Mouse (Mus musculus) mesoderm, embryonic 11.5 days (tissue): Measurements from ENCODE around the gene Smarca5.

ENCODE experiments used
- DNase-seq: peaks from one replicate; pipeline ENCODE4 v3.0.0-alpha.2; 2012; ENCODE audit warnings: low read depth, low spot score

Gene Smarca5

DNA sequence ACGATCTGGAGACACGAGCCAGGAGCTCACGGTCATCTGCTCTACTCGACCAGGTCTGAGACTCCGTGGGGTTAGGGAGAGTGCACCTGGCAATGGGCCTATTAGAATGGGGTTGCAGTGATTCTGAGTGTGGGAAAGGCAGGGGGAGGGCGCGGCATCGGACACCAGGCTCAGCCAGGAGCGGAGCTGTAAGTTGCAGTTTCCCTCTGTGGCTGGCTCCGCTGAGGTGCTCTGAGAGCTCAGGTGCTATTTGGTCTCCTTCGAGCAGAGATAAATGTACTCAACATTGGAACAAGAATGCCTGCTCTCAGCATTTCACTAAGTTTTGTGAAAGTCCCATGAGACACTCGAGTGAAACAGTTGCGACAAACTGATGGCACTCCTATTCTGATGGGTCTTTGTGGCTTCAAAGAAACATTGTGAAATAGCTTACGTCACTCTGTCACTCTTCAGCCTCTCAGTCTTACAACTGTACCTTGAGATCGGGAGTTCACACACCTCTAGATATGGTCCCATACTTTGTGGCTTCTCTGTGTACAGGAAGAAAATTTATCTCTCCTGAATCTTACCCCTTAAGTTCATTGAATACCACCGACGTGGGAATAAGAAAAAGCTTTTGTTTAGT is 69.9 kb downstream of the Smarca5 start:
- DNase-seq: no peak

DNA sequence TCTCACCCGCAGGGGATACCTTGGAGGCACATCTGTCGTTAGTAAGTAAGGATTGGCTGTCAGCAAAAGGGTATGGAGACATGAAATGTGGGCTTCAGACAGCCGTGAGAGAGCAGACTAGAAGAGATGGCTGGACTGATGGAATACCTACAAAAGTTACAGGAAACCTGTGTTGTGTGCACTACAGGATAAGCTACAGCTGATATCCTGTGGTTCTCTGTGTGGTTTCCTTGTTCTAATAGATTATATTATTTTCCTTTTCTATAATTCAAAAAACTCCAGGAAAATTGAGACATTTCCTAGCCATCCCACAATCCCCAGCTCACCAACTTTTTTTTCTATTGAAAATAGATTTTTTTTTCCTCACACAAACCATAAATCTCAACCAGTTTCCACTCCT is 75.8 kb downstream of the Smarca5 start:
- DNase-seq: no peak

DNA sequence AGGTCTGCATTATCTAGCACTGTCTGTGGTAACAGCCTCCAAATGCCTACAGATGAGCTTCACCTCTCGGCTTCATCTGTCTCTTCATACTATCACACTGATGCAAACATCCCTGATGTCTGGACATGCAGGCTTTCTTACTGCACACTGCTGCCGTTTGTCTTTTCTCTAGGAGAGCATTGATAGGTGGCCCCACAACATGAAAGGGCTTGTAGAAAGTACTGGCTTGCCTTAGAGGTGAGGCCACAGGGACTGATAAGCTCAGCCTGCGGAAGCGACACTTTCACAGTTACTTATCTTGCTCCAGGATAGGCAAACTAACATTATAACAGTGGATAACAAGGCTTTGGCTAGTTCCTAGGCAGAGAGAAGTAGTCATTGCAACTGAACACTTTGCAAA is 78.2 kb downstream of the Smarca5 start:
- no peak for DNase-seq

DNA sequence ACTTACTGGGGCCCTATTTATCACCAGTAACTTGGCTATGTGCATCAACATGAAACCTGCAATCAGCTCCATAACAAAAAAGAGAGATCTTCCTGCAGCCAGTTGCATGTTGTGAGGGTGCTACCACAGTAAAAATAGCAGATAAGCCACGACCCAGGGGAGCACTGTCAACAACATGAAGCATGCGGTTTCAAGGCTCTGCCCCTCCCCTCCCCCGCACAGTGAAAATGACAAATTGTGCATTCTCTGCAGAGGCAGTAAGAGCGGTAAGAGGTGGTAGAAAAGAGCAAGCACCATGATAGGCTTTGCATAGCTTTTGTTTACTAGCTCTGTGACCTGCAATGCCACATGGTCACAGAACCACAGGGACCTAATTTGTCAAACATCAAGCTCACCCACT is 81.7 kb downstream of the Smarca5 start:
- DNase-seq: peak; percentile 2
